Comparison of ENCODE assay signal across 16 mouse cellular contexts in genomic region chr5:77532261-77533015, GRCm38 (mm10).
A peak's percentile ranks its signal among the peaks of the same experiment; 100 is the strongest.
DNase-seq lines count a peak whose midpoint lies in the region; ATAC-seq and TF ChIP-seq lines count a peak whose summit lies in the region.
"Had no signal": no experiment of that assay in that cellular context is flagged by ENCODE, and none has a peak within 500 bp of the region (broad histone marks: within the 10 kb centered on the region; RNA-seq: fewer than 3 reads in every experiment).

No protein-coding gene starts in this region.

- ATAC-seq in forebrain, embryonic 16.5 days: peak; percentile 72
- ATAC-seq in midbrain, embryonic 16.5 days: peak; percentile 55; the same call in 1 of the 2 replicates
- no peak for ATAC-seq in erythroblast, adult 5-6 weeks (replicated peaks; ENCODE audit: low FRiP score, poor library complexity, severe bottlenecking)
- ATAC-seq: liver, embryonic 12.5 days had no signal

- H3K36me3 ChIP-seq in forebrain, embryonic 16.5 days (ENCODE audit: control insufficient read depth, insufficient read depth): no peaks in the 10 kb centered on the region
- no peaks in the 10 kb centered on the region for H3K36me3 ChIP-seq in midbrain, embryonic 16.5 days (ENCODE audit: control insufficient read depth, insufficient read depth, low read length)
- H3K36me3 ChIP-seq: G1E; liver, embryonic 12.5 days had no signal

- no peak overlapping the region for H3K27ac ChIP-seq in left cerebral cortex, adult 2 months
- no peak overlapping the region for H3K27ac ChIP-seq in forebrain, embryonic 16.5 days (ENCODE audit: low read length)
- peak overlapping the region; percentile 59 for H3K27ac ChIP-seq in midbrain, embryonic 16.5 days (ENCODE audit: low read length)
- H3K27ac ChIP-seq: liver, embryonic 12.5 days had no signal

- DNase-seq in cerebellum, postnatal 36 days: peak; percentile 7 to 10
- DNase-seq in cerebellum, adult 9-11 months: no peak
- peak; percentile 9 to 37 for DNase-seq in left cerebral cortex, postnatal 14 days (ENCODE audit: low spot score in 2 of 2)
- DNase-seq in left cerebral cortex, adult 2 months (ENCODE audit: extremely low spot score in 1 of 2, low spot score in 2 of 2): no peak
- no peak for DNase-seq in thymus, postnatal 25 days
- DNase-seq: B cell, adult 2 months; heart, postnatal 14 days; kidney, adult 2 months; lung, postnatal 10 days; thymus, adult 2 months had no signal

- no peaks in the 10 kb centered on the region for H3K9me3 ChIP-seq in forebrain, embryonic 16.5 days (ENCODE audit: control insufficient read depth, low read length)
- H3K9me3 ChIP-seq in midbrain, embryonic 16.5 days (replicated peaks; ENCODE audit: control insufficient read depth, low read length, poor library complexity, severe bottlenecking): no peaks in the 10 kb centered on the region
- H3K9me3 ChIP-seq: liver, embryonic 12.5 days had no signal

- peak overlapping the region; percentile 2; the same call in 1 of the 2 replicates for H3K4me2 ChIP-seq in forebrain, embryonic 16.5 days (ENCODE audit: low read length)
- H3K4me2 ChIP-seq in midbrain, embryonic 16.5 days (ENCODE audit: low read length): peak overlapping the region; percentile 16; the same call in 1 of the 2 replicates
- H3K4me2 ChIP-seq: liver, embryonic 12.5 days had no signal

- no peak overlapping the region for H3K9ac ChIP-seq in forebrain, embryonic 16.5 days (replicated peaks; ENCODE audit: low read depth, low read length)
- 0 out of 2 replicates have a peak overlapping the region, but pooled peaks have one; percentile 37 for H3K9ac ChIP-seq in midbrain, embryonic 16.5 days (ENCODE audit: low read depth, low read length)
- H3K9ac ChIP-seq: liver, embryonic 12.5 days had no signal

- H3K4me1 ChIP-seq in forebrain, embryonic 16.5 days (replicated peaks; ENCODE audit: control insufficient read depth, insufficient read depth, low read length): peaks cover 6% of the 10 kb centered on the region; the same call in 1 of the 2 replicates
- H3K4me1 ChIP-seq in midbrain, embryonic 16.5 days (ENCODE audit: control insufficient read depth, insufficient read depth, low read length): peaks cover 11% of the 10 kb centered on the region
- H3K4me1 ChIP-seq: liver, embryonic 12.5 days had no signal

- intact Hi-C loops in left cerebral cortex, postnatal 14 days (cut with DNase I): loop anchor here (5.0 kb wide), 1 partner anchor 55 kb away; no protein-coding TSS in a partner anchor
- intact Hi-C loops in left cerebral cortex, adult 2 months (cut with DNase I): no loop called here

- no peaks in the 10 kb centered on the region for H3K27me3 ChIP-seq in forebrain, embryonic 16.5 days (replicated peaks; ENCODE audit: control insufficient read depth, insufficient read depth, low read length)
- no peaks in the 10 kb centered on the region for H3K27me3 ChIP-seq in midbrain, embryonic 16.5 days (ENCODE audit: control insufficient read depth, insufficient read depth, low read depth, low read length)
- H3K27me3 ChIP-seq: liver, embryonic 12.5 days had no signal

- 50% methylated on average over 19 of the region's 19 CpGs for WGBS in forebrain, embryonic 16.5 days
- WGBS in midbrain, embryonic 16.5 days: 46% methylated on average over 19 of the region's 19 CpGs

- TF ChIP-seq CTCF in left cerebral cortex, adult 2 months (IDR thresholded peaks at IDR 0.05): no peak

- H3K4me3 ChIP-seq in left cerebral cortex, adult 2 months: no peak overlapping the region
- H3K4me3 ChIP-seq in forebrain, embryonic 16.5 days (replicated peaks; ENCODE audit: low read length): no peak overlapping the region
- no peak overlapping the region for H3K4me3 ChIP-seq in midbrain, embryonic 16.5 days (ENCODE audit: low read depth, low read length)
- H3K4me3 ChIP-seq: liver, embryonic 12.5 days; myocyte had no signal

Comparison
In these comparisons a context has a peak if more than half of its experiments do, and no peak if none do; other contexts are left out.
1. DNase-seq: peak in cerebellum, postnatal 36 days (2 of 2) and left cerebral cortex, postnatal 14 days (2 of 2); none in cerebellum, adult 9-11 months (single experiment), left cerebral cortex, adult 2 months (0 of 2) and thymus, postnatal 25 days (single experiment).